Mouse (Mus musculus) cortical plate, adult 2 months (tissue): Measurements from ENCODE around the gene Otol1. TPM values are rescaled to one million over a fixed set of nuclear protein-coding genes. Genes with fewer than 3 reads are reported as not detected.

Experiments
- H3K27ac ChIP-seq: fragments of 200-500 bp; 2 replicates; pipeline ENCODE4 v1.5.1; 2012; ENCODE audit warnings: low read length, control low read depth, inconsistent platforms; ENCODE audit not compliant: insufficient read depth
- H3K4me1 ChIP-seq: fragments of 200-500 bp; 2 replicates; pipeline ENCODE4 v1.6.1; 2011; ENCODE audit warnings: low read length; ENCODE audit not compliant: control insufficient read depth, insufficient read depth
- H3K4me3 ChIP-seq: fragments of 200-500 bp; 2 replicates; pipeline ENCODE4 v1.5.1; 2011; ENCODE audit warnings: mild to moderate bottlenecking, low read length, control low read depth; ENCODE audit not compliant: insufficient read depth
- CTCF ChIP-seq: fragments of 200-500 bp; IDR thresholded peaks from 2 replicates; pipeline ENCODE4 v1.5.1; 2011; ENCODE audit warnings: mild to moderate bottlenecking, control low read depth, low read length; ENCODE audit not compliant: insufficient read depth; ENCODE audit errors: extremely low read depth
- POLR2A ChIP-seq: fragments of 200-500 bp; IDR thresholded peaks from 2 replicates; pipeline ENCODE4 v1.6.1; 2011; ENCODE audit warnings: mild to moderate bottlenecking, low read length, control low read depth; ENCODE audit not compliant: insufficient read depth; ENCODE audit errors: extremely low read depth
- polyA plus RNA-seq: library from polyadenylated mRNA; depleted of rRNA; stranded (reverse); fragments of >200 nt; gene quantifications from 2 replicates; pipeline ENCODE4 v1.2.3, GENCODE M21; 2012; rRNA removed

Otol1 gene
- polyA plus RNA-seq, 1 experiment = not detected

DNA sequence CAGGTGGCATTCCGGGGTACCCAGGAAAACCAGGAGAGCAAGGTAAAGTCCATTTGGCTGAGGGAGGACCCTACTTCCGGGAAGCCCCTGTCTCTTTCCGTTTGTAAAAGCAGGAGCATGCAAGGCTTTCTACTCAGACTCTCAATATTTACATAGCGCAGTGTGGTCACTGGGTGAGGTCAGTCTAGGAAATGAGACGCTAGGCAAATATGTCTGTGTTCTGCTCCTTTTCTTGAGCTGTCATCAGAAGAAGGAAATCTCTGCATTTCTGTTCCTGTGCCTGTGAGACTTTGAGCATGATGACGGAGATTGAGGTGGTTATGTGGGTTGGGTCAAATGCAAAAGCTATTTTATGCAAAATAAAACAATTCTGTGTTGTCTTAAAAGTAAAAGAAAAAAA, 19.2 kb downstream of the Otol1 start:
- no peak overlapping the region for H3K4me3 ChIP-seq
- no peak overlapping the region for H3K27ac ChIP-seq
- no peaks in the 10 kb centered on the region for H3K4me1 ChIP-seq
- TF ChIP-seq CTCF (no peak), POLR2A (no peak)

DNA sequence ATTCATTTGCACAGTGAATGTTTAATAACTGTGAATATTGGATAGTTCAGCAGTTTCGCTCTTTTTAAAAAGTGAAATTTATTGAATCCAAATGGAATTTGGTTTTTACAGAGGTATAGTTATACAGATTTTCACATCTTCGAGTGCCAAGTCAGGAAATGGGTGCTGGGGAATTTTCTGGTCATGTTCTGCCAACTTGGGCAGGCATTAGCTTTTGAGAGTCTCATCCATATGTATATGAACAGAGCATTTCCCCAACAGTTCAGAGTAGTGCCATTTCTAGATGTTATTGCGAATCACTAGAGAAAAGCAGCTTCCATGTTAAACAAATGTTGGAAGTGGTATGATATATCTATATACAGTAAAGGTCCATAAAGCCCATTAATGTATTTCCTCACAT, 21.8 kb downstream of the Otol1 start:
- H3K4me3 ChIP-seq = no peak overlapping the region
- TF ChIP-seq CTCF = no peak
- no peak for TF ChIP-seq POLR2A
- no peak overlapping the region for H3K27ac ChIP-seq
- no peaks in the 10 kb centered on the region for H3K4me1 ChIP-seq

DNA sequence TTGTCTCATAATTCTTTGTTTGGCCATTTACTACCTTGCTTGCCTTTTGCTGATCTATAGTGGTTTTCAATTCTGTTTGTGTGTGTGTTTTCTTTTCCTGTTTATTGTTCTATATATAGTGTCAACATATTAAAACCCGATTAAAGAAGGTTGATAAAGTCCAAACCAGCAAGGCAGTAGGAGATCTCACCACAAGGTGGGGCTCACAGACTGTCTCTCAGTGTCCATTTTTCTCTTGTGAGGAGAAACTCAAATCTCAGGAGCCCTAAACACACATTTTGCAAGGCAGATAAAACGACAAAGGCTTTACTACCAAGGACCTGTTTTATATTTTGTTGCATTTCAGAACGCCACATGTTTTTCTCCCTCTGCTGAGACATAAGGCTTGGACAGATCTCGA, 28.2 kb downstream of the Otol1 start:
- Histone ChIP-seq H3K4me3 (no peak overlapping the region), H3K4me1 (no peaks in the 10 kb centered on the region), H3K27ac (no peak overlapping the region)
- TF ChIP-seq POLR2A (no peak), CTCF (peak; percentile 68)

Other genes with a start within 250 kb of the Otol1 start
- 6.1 and 8.1 TPM in 2 replicates for gene Sptssb, start 147.7 kb upstream of the Otol1 start, polyA plus RNA-seq